Mouse (Mus musculus) embryonic fibroblast, embryonic 13.5 days (primary cell): ENCODE results near the gene Cdc14a.

Experiments
- CTCF ChIP-seq: IDR thresholded peaks from 2 replicates; pipeline ENCODE4 v1.5.1; 2011; ENCODE audit warnings: mild to moderate bottlenecking, control low read depth, low read length, moderate library complexity, borderline replicate concordance; ENCODE audit not compliant: insufficient read depth
- POLR2A ChIP-seq: IDR thresholded peaks from 2 replicates; pipeline ENCODE4 v1.6.1; 2011; ENCODE audit warnings: low read depth, mild to moderate bottlenecking, control low read depth, low read length, moderate library complexity

GRCm38 (mm10) chr3:116373196-116373595, 50.6 kb downstream of the Cdc14a start:
- TF ChIP-seq CTCF (no peak), POLR2A (no peak)
